19 mouse cellular contexts compared by ENCODE assay signal in genomic region chr10:88399271-88399670, GRCm38 (mm10). TPM values are rescaled to one million over a fixed set of nuclear protein-coding genes. Genes with fewer than 3 reads are reported as not detected.
DNase-seq lines count a peak whose midpoint lies in the region; ATAC-seq and TF ChIP-seq lines count a peak whose summit lies in the region.
"Had no signal": no experiment of that assay in that cellular context is flagged by ENCODE, and none has a peak within 500 bp of the region (broad histone marks: within the 10 kb centered on the region; RNA-seq: fewer than 3 reads in every experiment).

No protein-coding gene starts in this region.

- no peaks in the 10 kb centered on the region for H3K27me3 ChIP-seq in intestine, postnatal 0 days (replicated peaks; ENCODE audit: control insufficient read depth, insufficient read depth, low read length)
- H3K27me3 ChIP-seq: forebrain, embryonic 13.5 days; heart, embryonic 12.5 days; hindbrain, embryonic 12.5 days had no signal

- no peak overlapping the region for H3K4me3 ChIP-seq in intestine, postnatal 0 days (ENCODE audit: low read depth, low read length)
- H3K4me3 ChIP-seq: embryonic facial prominence, embryonic 10.5 days; forebrain, embryonic 13.5 days; heart, embryonic 12.5 days; hindbrain, embryonic 12.5 days had no signal

- ATAC-seq in granulocyte monocyte progenitor cell, adult 5-6 weeks (replicated peaks; ENCODE audit: poor library complexity, severe bottlenecking), result peak; percentile 80
- peak; percentile 44; the same call in 1 of the 2 replicates for ATAC-seq in monocyte, adult 5-6 weeks (replicated peaks; ENCODE audit: insufficient number of reproducible peaks, low FRiP score, low TSS enrichment, poor library complexity, severe bottlenecking)
- no peak for ATAC-seq in intestine, postnatal 0 days
- ATAC-seq: forebrain, embryonic 13.5 days; forebrain, postnatal 0 days; hindbrain, embryonic 16.5 days had no signal

- TF ChIP-seq CTCF in intestine, postnatal 0 days (IDR thresholded peaks at IDR 0.05; ENCODE audit: low read depth), result no peak

- H3K36me3 ChIP-seq in intestine, postnatal 0 days (ENCODE audit: control insufficient read depth, insufficient read depth), result no peaks in the 10 kb centered on the region

- H3K4me2 ChIP-seq in intestine, postnatal 0 days (replicated peaks; ENCODE audit: low read depth), result no peak overlapping the region
- H3K4me2 ChIP-seq: forebrain, embryonic 13.5 days; heart, embryonic 12.5 days; hindbrain, embryonic 12.5 days had no signal

- H3K9me3 ChIP-seq in intestine, postnatal 0 days (ENCODE audit: control insufficient read depth), result no peaks in the 10 kb centered on the region
- H3K9me3 ChIP-seq: embryonic facial prominence, embryonic 10.5 days; forebrain, embryonic 13.5 days; heart, embryonic 12.5 days; hindbrain, embryonic 12.5 days had no signal

- no peaks in the 10 kb centered on the region for H3K4me1 ChIP-seq in intestine, postnatal 0 days (replicated peaks; ENCODE audit: control insufficient read depth, insufficient read depth, low read length)
- H3K4me1 ChIP-seq: embryonic facial prominence, embryonic 10.5 days; forebrain, embryonic 13.5 days; heart, embryonic 12.5 days; hindbrain, embryonic 12.5 days had no signal

- peak; percentile 22 to 29 for DNase-seq in spleen, postnatal 36 days (ENCODE audit: low spot score in 2 of 2)
- no peak for DNase-seq in spleen, adult 12 weeks (ENCODE audit: low spot score)
- no peak for DNase-seq in embryo, embryonic 11 days
- DNase-seq in left cerebral cortex, adult 18-20 months (ENCODE audit: low spot score in 2 of 2), result no peak
- DNase-seq: adrenal gland, postnatal 10 days; cerebellum, adult 11 months; cerebellum, adult 8-10 months; cerebellum, postnatal 14 days; forebrain, postnatal 0 days; gastrocnemius, postnatal 14 days; heart, postnatal 36 days had no signal

- H3K27ac ChIP-seq in intestine, postnatal 0 days (ENCODE audit: low read depth, low read length), result no peak overlapping the region
- H3K27ac ChIP-seq: embryonic facial prominence, embryonic 10.5 days; forebrain, embryonic 13.5 days; hindbrain, embryonic 12.5 days had no signal

- WGBS in intestine, postnatal 0 days, result 94% methylated on average over 5 of the region's 5 CpGs

- H3K9ac ChIP-seq in intestine, postnatal 0 days (ENCODE audit: low read depth, low read length), result no peak overlapping the region
- H3K9ac ChIP-seq: forebrain, embryonic 13.5 days; forebrain, postnatal 0 days; heart, embryonic 12.5 days; hindbrain, embryonic 12.5 days had no signal

RNA-seq across cellular contexts. Expression of gene Gnptab, which starts 20.3 kb away (rescaled TPM):
- total RNA-seq in granulocyte monocyte progenitor cell, adult 5-6 weeks (2014; fragmentation: Nextera tagmentation), result 80.5 and 85.2 TPM in 2 replicates
- total RNA-seq in granulocyte monocyte progenitor cell, adult 5-6 weeks (2017), result 53.4 and 62.9 TPM in 2 replicates
- total RNA-seq in monocyte, adult 5-6 weeks (2017), result 28.7 to 62.7 TPM (median 37.0 TPM) in 3 replicates
- total RNA-seq in left cerebral cortex, adult 18-20 months (2021), result 10 to 100 TPM; 67.8 to 71.8 TPM
- polyA plus RNA-seq in intestine, postnatal 0 days (2015; fragmentation: Nextera tagmentation; extraction: Ambion mirVana), result 6.2 and 6.7 TPM in 2 replicates

RNA-seq across cellular contexts. Expression of gene Dram1, which starts 20.4 kb away (rescaled TPM):
- total RNA-seq in granulocyte monocyte progenitor cell, adult 5-6 weeks (2014; fragmentation: Nextera tagmentation), result 21.7 and 34.6 TPM in 2 replicates
- total RNA-seq in granulocyte monocyte progenitor cell, adult 5-6 weeks (2017), result 24.8 and 33.2 TPM in 2 replicates
- 18.8 to 27.0 TPM (median 24.5 TPM) in 3 replicates for total RNA-seq in monocyte, adult 5-6 weeks (2017)
- total RNA-seq in left cerebral cortex, adult 18-20 months (2021), result 1 to 10 TPM; 1.6 TPM
- 2.0 and 2.1 TPM in 2 replicates for polyA plus RNA-seq in intestine, postnatal 0 days (2015; fragmentation: Nextera tagmentation; extraction: Ambion mirVana)

Comparison
In these comparisons a context has a peak if more than half of its experiments do, and no peak if none do; other contexts are left out.
1. DNase-seq: peak in spleen, postnatal 36 days (2 of 2); none in spleen, adult 12 weeks (single experiment), embryo, embryonic 11 days (single experiment) and left cerebral cortex, adult 18-20 months (0 of 2).